Mouse (Mus musculus): ENCODE results near the gene Chl1.

DNA sequence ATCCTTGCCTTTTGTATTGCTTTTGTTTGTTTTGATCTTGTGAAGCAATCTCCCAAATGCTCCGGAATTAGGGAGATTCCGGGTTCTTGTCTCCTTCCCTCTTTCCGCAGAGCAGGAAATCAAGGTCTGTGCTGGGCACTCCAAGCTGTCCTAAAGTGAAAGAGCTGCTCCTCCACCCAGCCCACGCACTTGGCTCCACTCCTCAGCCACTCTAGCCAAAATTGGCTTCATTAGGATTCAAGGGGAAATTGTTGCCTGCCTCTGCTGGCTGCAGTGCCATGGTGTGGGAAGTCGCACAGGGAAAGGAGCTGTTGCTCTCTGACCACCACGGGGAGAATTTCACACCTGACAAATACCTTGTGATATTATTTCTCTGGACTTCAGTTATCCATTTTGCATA is 163.9 kb downstream of the Chl1 start:
- TF ChIP-seq CTCF (IDR thresholded peaks at IDR 0.05; ENCODE audit: borderline replicate concordance, insufficient read depth, low read depth, low read length) (peak; percentile 19; the same call in 1 of the 2 replicates), POLR2A (IDR thresholded peaks at IDR 0.05; ENCODE audit: borderline replicate concordance, insufficient read depth, low read length) (peak; percentile 36; the same call in 1 of the 2 replicates)

Measured in cerebellum, adult 2 months (tissue).